Mouse (Mus musculus): Measurements from ENCODE around the gene Ptprj. TPM values are rescaled to one million over a fixed set of nuclear protein-coding genes. Genes with fewer than 3 reads are reported as not detected.

Ptprj gene
- 25.6 and 26.6 TPM in 2 replicates for polyA plus RNA-seq (2012; rRNA removed)

- TF ChIP-seq CTCF (IDR thresholded peaks at IDR 0.05; ENCODE audit: borderline replicate concordance, insufficient read depth, low read depth, low read length) = no peak
- TF ChIP-seq POLR2A (IDR thresholded peaks at IDR 0.05; ENCODE audit: borderline replicate concordance, insufficient read depth, low read length) = no peak
- Histone ChIP-seq H3K27ac (ENCODE audit: insufficient read depth, low read length) (peak within 1 kb of the TSS; percentile 97), H3K27me3 (ENCODE audit: control insufficient read depth, insufficient read depth, low read length) (no peaks in the 10 kb centered on the region), H3K4me3 (replicated peaks; ENCODE audit: insufficient read depth, low read depth, low read length) (peak within 1 kb of the TSS; percentile 75), H3K4me1 (ENCODE audit: control insufficient read depth, insufficient read depth, low read length) (peaks cover 9% of the 10 kb centered on the region)
- DNase-seq = peak; percentile 77 to 81
- WGBS = under 1% methylated on average over 87 of the region's 100 CpGs
These were observed at the start of gene Ptprj for GRCm38 (mm10) chr2:90580236-90581005. Ptprj (minus strand) TSS chr2:90580647.

GRCm38 (mm10) chr2:90629552-90629951 lies 49.1 kb upstream of the Ptprj start:
- H3K27ac ChIP-seq (ENCODE audit: insufficient read depth, low read length) = no peak overlapping the region
- no peak for TF ChIP-seq POLR2A (IDR thresholded peaks at IDR 0.05; ENCODE audit: borderline replicate concordance, insufficient read depth, low read length)
- TF ChIP-seq CTCF (IDR thresholded peaks at IDR 0.05; ENCODE audit: borderline replicate concordance, insufficient read depth, low read depth, low read length) = no peak
- WGBS = 34% methylated on average over 2 of the region's 2 CpGs
- no peaks in the 10 kb centered on the region for H3K4me1 ChIP-seq (ENCODE audit: control insufficient read depth, insufficient read depth, low read length)
- DNase-seq = no peak
- H3K4me3 ChIP-seq (replicated peaks; ENCODE audit: insufficient read depth, low read depth, low read length) = no peak overlapping the region
- H3K27me3 ChIP-seq (ENCODE audit: control insufficient read depth, insufficient read depth, low read length) = no peaks in the 10 kb centered on the region; the same call in 1 of the 2 replicates

DNA sequence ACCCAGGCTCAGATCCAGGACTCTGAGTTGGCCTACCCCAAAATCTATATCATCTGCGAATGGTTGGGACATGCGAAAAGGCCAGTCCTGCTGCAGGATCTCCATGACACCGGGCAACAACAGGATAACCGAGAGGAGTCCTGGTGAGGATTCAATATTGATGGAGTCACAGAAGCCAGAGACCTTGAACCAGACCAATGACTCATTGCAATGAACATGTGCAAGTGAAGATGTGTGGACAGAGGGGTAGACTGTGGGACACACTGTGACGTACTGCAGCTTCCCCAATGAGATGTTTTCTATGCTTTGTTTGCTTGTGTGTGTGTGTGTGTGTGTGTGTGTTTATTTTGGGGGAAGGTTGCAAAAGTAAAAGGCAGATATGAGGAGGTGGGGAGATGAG lies 47.8 kb upstream of the Ptprj start:
- Histone ChIP-seq H3K4me3 (replicated peaks; ENCODE audit: insufficient read depth, low read depth, low read length) (no peak overlapping the region), H3K27me3 (ENCODE audit: control insufficient read depth, insufficient read depth, low read length) (no peaks in the 10 kb centered on the region; the same call in 1 of the 2 replicates), H3K27ac (ENCODE audit: insufficient read depth, low read length) (no peak overlapping the region), H3K4me1 (ENCODE audit: control insufficient read depth, insufficient read depth, low read length) (no peaks in the 10 kb centered on the region)
- DNase-seq = no peak
- WGBS = 91% methylated on average over 5 of the region's 5 CpGs
- TF ChIP-seq POLR2A (IDR thresholded peaks at IDR 0.05; ENCODE audit: borderline replicate concordance, insufficient read depth, low read length) (no peak), CTCF (IDR thresholded peaks at IDR 0.05; ENCODE audit: borderline replicate concordance, insufficient read depth, low read depth, low read length) (no peak)

GRCm38 (mm10) chr2:90624920-90625319 lies 44.5 kb upstream of the Ptprj start:
- no peaks in the 10 kb centered on the region for H3K4me1 ChIP-seq (ENCODE audit: control insufficient read depth, insufficient read depth, low read length)
- H3K27ac ChIP-seq (ENCODE audit: insufficient read depth, low read length) = no peak overlapping the region
- DNase-seq = peak; percentile 80 to 81
- TF ChIP-seq POLR2A (IDR thresholded peaks at IDR 0.05; ENCODE audit: borderline replicate concordance, insufficient read depth, low read length) = no peak
- TF ChIP-seq CTCF (IDR thresholded peaks at IDR 0.05; ENCODE audit: borderline replicate concordance, insufficient read depth, low read depth, low read length) = peak; percentile 73
- WGBS = 4% methylated on average over 6 of the region's 6 CpGs
- no peak overlapping the region for H3K4me3 ChIP-seq (replicated peaks; ENCODE audit: insufficient read depth, low read depth, low read length)
- no peaks in the 10 kb centered on the region for H3K27me3 ChIP-seq (ENCODE audit: control insufficient read depth, insufficient read depth, low read length)

DNA sequence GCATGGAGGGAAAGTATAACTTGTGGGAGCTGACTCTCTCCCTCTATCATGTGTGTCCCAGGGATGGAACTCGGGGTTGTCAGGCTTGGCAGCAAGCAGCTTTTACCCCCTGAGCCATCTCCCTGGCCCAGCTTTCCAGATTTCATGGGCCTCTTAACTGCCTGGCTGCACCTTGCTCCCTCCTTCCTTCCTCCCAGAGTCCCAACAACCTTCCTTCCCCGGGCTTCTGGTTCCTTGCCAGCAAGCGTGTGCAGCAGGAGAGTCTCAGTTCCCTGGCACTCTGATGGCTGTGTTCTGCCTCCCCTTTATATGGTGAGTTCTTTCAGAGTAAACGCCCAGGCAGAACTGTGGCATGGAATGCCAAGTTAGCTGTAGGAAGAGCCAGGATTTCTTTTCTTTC lies 43.9 kb upstream of the Ptprj start:
- peak; percentile 48 to 52 for DNase-seq
- no peak for TF ChIP-seq POLR2A (IDR thresholded peaks at IDR 0.05; ENCODE audit: borderline replicate concordance, insufficient read depth, low read length)
- no peak for TF ChIP-seq CTCF (IDR thresholded peaks at IDR 0.05; ENCODE audit: borderline replicate concordance, insufficient read depth, low read depth, low read length)
- Histone ChIP-seq H3K4me1 (ENCODE audit: control insufficient read depth, insufficient read depth, low read length) (no peaks in the 10 kb centered on the region), H3K27ac (ENCODE audit: insufficient read depth, low read length) (no peak overlapping the region), H3K27me3 (ENCODE audit: control insufficient read depth, insufficient read depth, low read length) (no peaks in the 10 kb centered on the region), H3K4me3 (replicated peaks; ENCODE audit: insufficient read depth, low read depth, low read length) (no peak overlapping the region)
- WGBS = 15% methylated on average over 4 of the region's 4 CpGs

GRCm38 (mm10) chr2:90620815-90621214 lies 40.4 kb upstream of the Ptprj start:
- Histone ChIP-seq H3K4me1 (ENCODE audit: control insufficient read depth, insufficient read depth, low read length) (no peaks in the 10 kb centered on the region), H3K27me3 (ENCODE audit: control insufficient read depth, insufficient read depth, low read length) (no peaks in the 10 kb centered on the region), H3K27ac (ENCODE audit: insufficient read depth, low read length) (no peak overlapping the region), H3K4me3 (replicated peaks; ENCODE audit: insufficient read depth, low read depth, low read length) (no peak overlapping the region)
- 83% methylated on average over 5 of the region's 5 CpGs for whole genome bisulfite sequencing
- no peak for TF ChIP-seq CTCF (IDR thresholded peaks at IDR 0.05; ENCODE audit: borderline replicate concordance, insufficient read depth, low read depth, low read length)
- no peak for TF ChIP-seq POLR2A (IDR thresholded peaks at IDR 0.05; ENCODE audit: borderline replicate concordance, insufficient read depth, low read length)
- no peak for DNase-seq

DNA sequence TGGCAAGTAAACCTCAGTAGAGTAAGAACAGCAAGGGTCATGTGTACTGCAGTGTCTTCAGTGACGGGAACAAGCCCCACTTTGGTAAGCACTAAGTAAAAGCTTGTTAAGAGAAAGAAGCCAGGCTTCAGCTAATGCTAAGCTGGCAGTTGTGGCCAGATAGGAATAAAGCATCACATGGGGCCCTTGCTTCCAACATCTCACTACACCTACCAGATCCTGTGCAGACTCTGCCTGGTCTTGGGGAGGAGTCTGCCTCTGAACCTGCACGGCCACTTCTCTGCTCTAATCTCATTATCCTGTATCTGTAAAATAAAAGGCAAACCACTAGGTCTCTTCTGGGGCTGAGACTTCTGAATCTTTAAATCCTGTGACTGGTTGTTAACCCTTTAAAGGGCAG lies 39.2 kb upstream of the Ptprj start:
- no peak for TF ChIP-seq POLR2A (IDR thresholded peaks at IDR 0.05; ENCODE audit: borderline replicate concordance, insufficient read depth, low read length)
- no peak for TF ChIP-seq CTCF (IDR thresholded peaks at IDR 0.05; ENCODE audit: borderline replicate concordance, insufficient read depth, low read depth, low read length)
- Histone ChIP-seq H3K4me1 (ENCODE audit: control insufficient read depth, insufficient read depth, low read length) (no peaks in the 10 kb centered on the region), H3K27me3 (ENCODE audit: control insufficient read depth, insufficient read depth, low read length) (no peaks in the 10 kb centered on the region), H3K4me3 (replicated peaks; ENCODE audit: insufficient read depth, low read depth, low read length) (no peak overlapping the region), H3K27ac (ENCODE audit: insufficient read depth, low read length) (no peak overlapping the region)
- 60% methylated on average over 2 of the region's 2 CpGs for WGBS
- no peak for DNase-seq

DNA sequence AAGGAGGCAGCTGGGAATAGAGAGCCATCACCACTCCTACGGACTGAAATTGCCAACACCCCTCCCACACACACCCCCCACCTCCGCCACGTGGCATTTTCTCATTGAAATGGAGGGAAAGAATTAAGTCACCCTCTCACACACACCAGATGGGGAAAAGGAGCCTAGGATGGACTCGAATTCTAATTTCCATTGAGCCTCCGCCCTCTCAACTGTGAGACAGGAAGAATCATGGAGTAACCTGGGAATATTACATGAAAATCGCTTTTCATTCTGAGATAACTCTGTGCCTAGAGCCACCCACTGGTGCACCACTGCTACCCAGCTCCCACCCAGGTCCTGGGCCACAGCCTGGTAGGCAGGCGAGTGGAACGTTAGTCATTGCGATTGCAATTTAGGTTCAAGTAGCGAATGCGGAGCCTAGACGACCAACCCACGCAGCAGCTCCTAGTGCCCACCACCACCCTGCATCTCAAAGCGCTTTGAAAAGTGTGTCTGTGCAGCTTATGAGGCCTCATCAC lies 34.3 kb upstream of the Ptprj start:
- Histone ChIP-seq H3K27me3 (ENCODE audit: control insufficient read depth, insufficient read depth, low read length) (no peaks in the 10 kb centered on the region), H3K27ac (ENCODE audit: insufficient read depth, low read length) (no peak overlapping the region), H3K4me1 (ENCODE audit: control insufficient read depth, insufficient read depth, low read length) (no peaks in the 10 kb centered on the region), H3K4me3 (replicated peaks; ENCODE audit: insufficient read depth, low read depth, low read length) (no peak overlapping the region)
- 86% methylated on average over 14 of the region's 14 CpGs for WGBS
- TF ChIP-seq CTCF (IDR thresholded peaks at IDR 0.05; ENCODE audit: borderline replicate concordance, insufficient read depth, low read depth, low read length) (no peak), POLR2A (IDR thresholded peaks at IDR 0.05; ENCODE audit: borderline replicate concordance, insufficient read depth, low read length) (no peak)
- DNase-seq = no peak

Data from cerebellum, adult 2 months (tissue).